Mouse (Mus musculus) embryonic facial prominence, embryonic 11.5 days (tissue): ENCODE measurements at regions not wholly inside any gene's neighbourhood (a gene's known extent, or its start where the extent isn't known, plus 50 kb on each side); places are given as distances from the start of the nearest gene placed in this dataset.

Experiments
- ATAC-seq: fragments of 200-750 bp; cut with Nextera tagmentation; replicated peaks from 2 replicates; pipeline ENCODE4 v1.8.0; 2017; ENCODE audit warnings: low read depth; ENCODE audit not compliant: insufficient number of reproducible peaks, low FRiP score, low TSS enrichment
- DNase-seq: peaks from one replicate; pipeline ENCODE4 v3.0.0-alpha.2; 2015; ENCODE audit warnings: low spot score
- H3K27ac ChIP-seq: fragments of 300-500 bp; sonication (generic); replicated peaks from 2 replicates; pipeline ENCODE4 v1.5.1; 2014; ENCODE audit warnings: mild to moderate bottlenecking, low read depth, low read length, control low read depth
- H3K27me3 ChIP-seq: fragments of 300-500 bp; sonication (generic); 2 replicates; pipeline ENCODE4 v1.6.1; 2014; ENCODE audit warnings: mild to moderate bottlenecking, low read length, moderate library complexity, mixed read lengths; ENCODE audit not compliant: control insufficient read depth, insufficient read depth
- H3K36me3 ChIP-seq: fragments of 300-500 bp; sonication (generic); replicated peaks from 2 replicates; pipeline ENCODE4 v1.6.1; 2014; ENCODE audit warnings: low read depth, mild to moderate bottlenecking, low read length, moderate library complexity, mixed read lengths; ENCODE audit not compliant: control insufficient read depth, insufficient read depth
- H3K4me1 ChIP-seq: fragments of 300-500 bp; sonication (generic); 2 replicates; pipeline ENCODE4 v1.6.1; 2014; ENCODE audit warnings: low read length, mixed read lengths; ENCODE audit not compliant: control insufficient read depth, insufficient read depth
- H3K4me2 ChIP-seq: fragments of 300-500 bp; sonication (generic); 2 replicates; pipeline ENCODE4 v1.6.1; 2014; ENCODE audit warnings: low read depth, mild to moderate bottlenecking, control low read depth, low read length, moderate library complexity
- H3K4me3 ChIP-seq: fragments of 300-500 bp; sonication (generic); 2 replicates; pipeline ENCODE4 v1.5.1; 2014; ENCODE audit warnings: low read depth, low read length, control low read depth
- H3K9ac ChIP-seq: fragments of 300-500 bp; sonication (generic); replicated peaks from 2 replicates; pipeline ENCODE4 v1.6.1; 2014; ENCODE audit warnings: mild to moderate bottlenecking, control low read depth, low read length
- H3K9me3 ChIP-seq: fragments of 300-500 bp; sonication (generic); replicated peaks from 2 replicates; pipeline ENCODE4 v1.6.1; 2016; ENCODE audit warnings: mild to moderate bottlenecking, low read length, inconsistent platforms, mixed read lengths; ENCODE audit not compliant: control insufficient read depth
- WGBS: fragments of 180-500 bp; shearing (Covaris S2); extraction: QIAGEN DNeasy Blood & Tissue Kit; methylation state at CpG from one replicate; pipeline ENCODE4 v1.1.7; 2014; 5-methylcytosine and 5-hydroxymethylcytosine counted together

DNA sequence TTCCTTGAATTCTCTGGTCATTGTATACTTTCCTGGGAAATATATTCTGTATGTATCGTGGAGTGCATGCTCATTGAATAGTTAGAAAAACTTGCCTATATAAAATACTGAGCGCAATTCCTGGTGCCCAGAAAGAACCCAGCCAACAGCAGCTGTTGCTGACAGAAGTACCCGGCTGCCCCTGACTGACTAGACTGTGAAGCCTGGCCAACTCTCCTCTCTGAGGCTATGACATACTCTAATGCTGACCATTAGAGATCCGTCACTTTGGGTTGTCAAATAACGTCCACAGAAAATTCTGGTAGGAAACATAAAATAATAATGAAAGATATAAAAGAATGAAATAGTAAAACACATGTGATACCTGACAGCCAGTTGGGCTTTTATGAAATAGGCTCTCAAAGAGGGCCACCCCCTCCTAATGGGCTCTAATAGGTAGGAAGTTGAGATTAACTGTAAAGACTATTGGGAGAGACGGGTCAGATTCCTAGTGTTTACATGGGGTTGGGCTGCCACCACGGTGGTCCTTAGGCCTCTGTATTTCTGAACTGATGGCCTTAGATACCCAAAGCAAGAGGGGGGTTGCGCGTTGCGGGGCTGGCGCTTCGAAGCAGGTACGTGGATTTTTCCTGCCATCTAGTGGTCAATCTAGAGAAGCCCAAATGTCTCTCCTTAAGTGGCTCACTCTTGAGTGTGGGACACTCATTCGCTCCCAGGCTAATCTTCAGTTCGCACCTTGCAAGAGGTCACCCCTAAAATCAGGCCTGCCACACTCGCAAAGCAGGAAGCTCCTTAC, 53.0 kb upstream of the Mon1b start:
- no peaks in the 10 kb centered on the region for H3K9me3 ChIP-seq
- peak; percentile 85 for DNase-seq
- 19% methylated on average over 16 of the region's 16 CpGs for WGBS
- no peaks in the 10 kb centered on the region for H3K4me1 ChIP-seq
- no peak overlapping the region for H3K27ac ChIP-seq
- H3K27me3 ChIP-seq: no peaks in the 10 kb centered on the region
- no peak overlapping the region for H3K4me2 ChIP-seq
- no peak overlapping the region for H3K9ac ChIP-seq
- H3K36me3 ChIP-seq: no peaks in the 10 kb centered on the region
- ATAC-seq: peak; percentile 74
- no peak overlapping the region for H3K4me3 ChIP-seq

DNA sequence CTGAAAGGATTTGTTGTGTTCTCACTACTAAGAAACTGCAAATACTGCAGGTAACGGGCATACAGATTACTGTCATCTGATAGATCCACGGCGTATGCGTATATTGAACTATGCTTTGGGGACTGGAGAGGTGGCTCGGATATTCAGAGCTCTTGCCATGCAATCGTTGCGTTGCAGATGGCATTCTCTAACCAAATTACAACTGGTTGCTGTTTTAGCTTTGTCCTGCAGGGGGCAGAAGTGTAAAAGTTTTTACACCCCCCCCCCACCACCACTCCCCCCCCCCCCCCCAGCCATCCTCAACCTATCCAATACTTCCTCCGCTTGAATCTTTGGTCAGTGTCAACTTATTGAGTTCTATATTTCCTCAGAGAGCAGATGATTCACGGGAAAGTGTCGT, 51.6 kb upstream of the Mon1b start:
- no peak for ATAC-seq

More for the DNA sequence above, 51.6 kb upstream of the Mon1b start:
- no peak overlapping the region for H3K27ac ChIP-seq
- H3K4me3 ChIP-seq: no peak overlapping the region
- H3K4me2 ChIP-seq: no peak overlapping the region
- no peak overlapping the region for H3K9ac ChIP-seq
- no peaks in the 10 kb centered on the region for H3K27me3 ChIP-seq
- no peaks in the 10 kb centered on the region for H3K36me3 ChIP-seq
- no peaks in the 10 kb centered on the region for H3K4me1 ChIP-seq
- H3K9me3 ChIP-seq: no peaks in the 10 kb centered on the region
- peak; percentile 19 for DNase-seq
- WGBS: 68% methylated on average over 10 of the region's 10 CpGs
